Mouse (Mus musculus): ENCODE measurements at regions not wholly inside any gene's neighbourhood (a gene's known extent, or its start where the extent isn't known, plus 50 kb on each side); places are given as distances from the start of the nearest gene placed in this dataset.

DNA sequence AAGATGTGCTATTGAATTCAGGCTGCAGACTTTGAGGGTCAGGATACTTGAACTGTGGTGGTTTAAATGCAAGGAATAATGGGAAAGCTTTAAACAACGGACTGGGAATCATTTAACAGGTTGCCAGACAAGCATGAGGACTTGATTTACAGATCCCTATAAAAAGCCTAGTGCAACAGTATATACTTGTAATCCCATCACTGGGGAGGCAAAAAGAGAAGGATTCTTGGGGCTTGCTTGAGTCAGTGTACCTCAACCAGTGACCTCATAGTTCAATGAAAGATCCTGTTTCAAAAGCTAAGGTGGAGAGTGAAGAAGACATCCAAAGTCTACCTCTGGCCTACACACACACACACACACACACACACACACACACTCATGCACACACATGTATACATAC lies 99.8 kb downstream of the Lrrn1 start:
- Histone ChIP-seq H3K4me2 (no peak overlapping the region), H3K27me3 (no peaks in the 10 kb centered on the region), H3K9me3 (replicated peaks) (no peaks in the 10 kb centered on the region), H3K4me3 (replicated peaks) (no peak overlapping the region), H3K9ac (no peak overlapping the region), H3K4me1 (no peaks in the 10 kb centered on the region), H3K27ac (no peak overlapping the region), H3K36me3 (no peaks in the 10 kb centered on the region)
- ATAC-seq (replicated peaks; ENCODE audit: low FRiP score) = peak; percentile 79
- WGBS = 18% methylated on average over 1 of the region's 1 CpGs

DNA sequence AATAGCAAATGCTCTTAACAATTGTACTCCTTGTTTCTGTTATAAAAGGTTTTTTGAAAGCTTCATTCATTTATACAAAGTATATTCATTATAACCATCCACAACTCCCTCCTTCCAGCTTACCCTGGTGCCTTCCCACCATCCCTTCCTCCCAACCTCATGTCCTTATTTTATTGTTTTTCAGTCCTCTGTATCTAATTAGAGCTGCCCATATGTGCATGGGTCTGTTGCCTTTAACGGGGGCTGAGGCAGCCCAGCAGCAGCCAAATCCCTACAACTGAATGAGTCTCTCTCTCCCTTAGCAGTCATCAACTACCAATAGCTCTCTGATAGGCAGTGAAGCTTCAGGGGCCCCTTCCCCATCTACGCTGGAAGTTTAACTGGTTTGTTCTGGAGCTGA lies 116.2 kb downstream of the Lrrn1 start:
- Histone ChIP-seq H3K4me3 (replicated peaks) (no peak overlapping the region), H3K4me2 (no peak overlapping the region), H3K9me3 (replicated peaks) (no peaks in the 10 kb centered on the region), H3K4me1 (no peaks in the 10 kb centered on the region), H3K27ac (no peak overlapping the region), H3K9ac (no peak overlapping the region), H3K27me3 (no peaks in the 10 kb centered on the region), H3K36me3 (no peaks in the 10 kb centered on the region)
- no peak for ATAC-seq (replicated peaks; ENCODE audit: low FRiP score)
- WGBS = 82% methylated on average over 2 of the region's 2 CpGs

GRCm38 (mm10) chr6:107653840-107654523 lies 124.4 kb downstream of the Lrrn1 start:
- Histone ChIP-seq H3K27ac (no peak overlapping the region), H3K36me3 (no peaks in the 10 kb centered on the region), H3K4me2 (no peak overlapping the region), H3K27me3 (no peaks in the 10 kb centered on the region), H3K9me3 (replicated peaks) (no peaks in the 10 kb centered on the region), H3K4me1 (no peaks in the 10 kb centered on the region), H3K4me3 (replicated peaks) (no peak overlapping the region), H3K9ac (no peak overlapping the region)
- ATAC-seq (replicated peaks; ENCODE audit: low FRiP score) = no peak

DNA sequence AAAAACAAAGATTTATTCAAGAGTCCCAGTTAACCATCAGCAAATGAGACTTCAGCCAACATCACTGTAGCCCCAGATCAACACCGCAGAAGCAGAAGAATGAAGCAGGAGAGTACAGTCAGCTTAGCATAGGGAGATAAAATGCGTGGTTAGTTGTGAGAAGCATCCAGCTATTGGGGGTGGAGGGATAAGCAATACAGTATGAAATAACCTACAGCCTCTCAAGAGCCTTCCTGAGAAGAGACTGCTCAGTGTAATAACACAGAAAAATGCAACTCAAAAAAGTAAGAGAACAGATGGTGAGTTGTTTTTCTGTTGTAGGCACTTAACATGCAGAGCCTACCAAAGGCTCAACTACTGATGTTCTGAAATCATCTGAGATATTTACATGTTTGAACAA lies 128.2 kb downstream of the Lrrn1 start:
- no peaks in the 10 kb centered on the region for H3K27me3 ChIP-seq
- no peak for ATAC-seq (replicated peaks; ENCODE audit: low FRiP score)
- H3K9ac ChIP-seq = no peak overlapping the region
- 91% methylated on average over 2 of the region's 2 CpGs for WGBS
- H3K36me3 ChIP-seq = no peaks in the 10 kb centered on the region
- H3K9me3 ChIP-seq (replicated peaks) = no peaks in the 10 kb centered on the region
- H3K4me3 ChIP-seq (replicated peaks) = no peak overlapping the region
- H3K4me1 ChIP-seq = no peaks in the 10 kb centered on the region
- H3K4me2 ChIP-seq = no peak overlapping the region
- H3K27ac ChIP-seq = no peak overlapping the region

DNA sequence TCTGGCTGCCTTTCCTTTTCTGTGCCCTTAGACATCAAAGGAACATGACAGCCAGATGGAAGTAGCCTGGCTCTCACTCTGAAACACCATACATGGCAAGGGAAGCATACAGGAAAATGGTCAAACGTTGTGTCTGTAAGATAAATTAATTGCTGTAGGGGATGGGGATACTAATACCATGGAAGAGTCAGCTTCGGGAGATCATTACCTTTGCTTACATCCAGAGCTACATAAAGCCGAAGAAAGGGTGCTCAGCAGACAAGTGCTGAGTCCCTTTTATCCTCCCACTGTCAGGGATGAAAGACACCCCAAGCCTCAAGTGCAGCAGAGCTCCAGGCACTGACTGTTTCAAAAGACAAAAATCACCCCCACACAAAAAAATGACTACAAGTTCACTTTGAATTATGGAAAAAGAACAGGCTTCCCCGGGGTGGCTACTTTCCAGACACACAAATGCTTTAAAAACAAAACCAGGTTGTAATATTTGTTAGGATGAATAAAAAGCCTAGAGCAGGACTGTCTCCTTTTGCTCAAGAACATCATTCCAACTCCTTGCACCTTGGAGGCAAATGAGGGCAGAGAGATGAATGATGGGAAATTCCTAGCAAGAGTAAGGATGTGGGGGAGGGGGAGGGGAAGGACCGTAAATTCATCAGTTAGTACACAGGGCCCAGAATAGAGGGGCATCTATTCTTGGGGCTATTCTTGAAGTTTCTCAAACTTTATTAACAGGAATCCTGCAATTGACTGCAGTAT lies 131.6 kb downstream of the Lrrn1 start:
- Histone ChIP-seq H3K4me1 (no peaks in the 10 kb centered on the region), H3K36me3 (no peaks in the 10 kb centered on the region), H3K9me3 (replicated peaks) (no peaks in the 10 kb centered on the region), H3K4me3 (replicated peaks) (no peak overlapping the region), H3K27ac (no peak overlapping the region), H3K27me3 (no peaks in the 10 kb centered on the region), H3K4me2 (no peak overlapping the region), H3K9ac (no peak overlapping the region)
- WGBS = 55% methylated on average over 5 of the region's 5 CpGs
- ATAC-seq (replicated peaks; ENCODE audit: low FRiP score) = no peak

- Histone ChIP-seq H3K4me1 (no peaks in the 10 kb centered on the region), H3K36me3 (no peaks in the 10 kb centered on the region), H3K4me3 (replicated peaks) (no peak overlapping the region), H3K4me2 (no peak overlapping the region), H3K27ac (no peak overlapping the region), H3K9me3 (replicated peaks) (no peaks in the 10 kb centered on the region), H3K27me3 (no peaks in the 10 kb centered on the region), H3K9ac (no peak overlapping the region)
- 85% methylated on average over 4 of the region's 4 CpGs for WGBS
- no peak for ATAC-seq (replicated peaks; ENCODE audit: low FRiP score)
Measured at GRCm38 (mm10) chr6:107699298-107699697, 169.7 kb downstream of the Lrrn1 start.

GRCm38 (mm10) chr6:107708185-107708584 lies 178.6 kb downstream of the Lrrn1 start:
- peak; percentile 52; the same call in 1 of the 2 replicates for ATAC-seq (replicated peaks; ENCODE audit: low FRiP score)
- no peak overlapping the region for H3K4me3 ChIP-seq (replicated peaks)
- no peaks in the 10 kb centered on the region for H3K27me3 ChIP-seq
- no peaks in the 10 kb centered on the region for H3K9me3 ChIP-seq (replicated peaks)
- no peak overlapping the region for H3K9ac ChIP-seq
- H3K27ac ChIP-seq = no peak overlapping the region
- no peak overlapping the region for H3K4me2 ChIP-seq
- WGBS = 47% methylated on average over 2 of the region's 2 CpGs
- H3K36me3 ChIP-seq = no peaks in the 10 kb centered on the region
- no peaks in the 10 kb centered on the region for H3K4me1 ChIP-seq

DNA sequence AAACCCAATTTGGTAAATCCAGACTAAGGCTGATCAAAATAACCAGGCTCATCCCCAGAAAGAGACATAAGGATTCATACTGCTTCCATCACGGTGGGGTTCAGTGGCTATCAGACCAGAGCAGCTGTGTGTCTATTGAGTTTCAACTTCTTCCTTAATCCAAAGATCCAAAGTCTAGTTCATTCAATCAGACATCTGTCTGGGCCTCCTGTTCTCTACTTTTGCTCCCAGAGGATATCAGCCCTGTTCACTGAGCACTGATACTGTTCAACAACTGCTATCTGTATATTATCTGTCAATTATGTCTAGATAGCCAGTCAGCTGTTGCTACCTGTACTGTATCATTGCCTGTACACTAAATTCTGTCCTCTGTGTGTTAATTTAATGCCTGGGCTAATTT lies 179.0 kb downstream of the Lrrn1 start:
- ATAC-seq (replicated peaks; ENCODE audit: low FRiP score) = no peak

DNA sequence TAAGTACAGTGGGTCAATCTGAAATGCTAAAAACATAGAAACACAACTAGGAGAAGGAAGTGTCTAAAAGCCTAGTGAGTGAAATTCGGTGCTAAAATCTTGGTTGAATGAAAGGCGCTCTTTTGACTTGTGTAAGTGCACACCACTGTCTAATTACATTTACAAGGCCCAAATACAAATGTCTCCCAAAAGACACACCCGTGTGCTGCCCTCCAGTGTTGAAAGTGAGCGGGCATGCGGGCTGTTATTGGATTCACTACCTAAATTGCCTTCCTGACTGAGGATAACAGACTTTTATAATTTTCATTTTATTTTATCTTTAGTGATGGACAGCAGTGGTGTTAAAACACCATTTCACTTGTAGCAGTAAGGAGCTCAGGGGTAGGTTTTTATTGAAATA lies 180.8 kb downstream of the Lrrn1 start:
- no peak for ATAC-seq (replicated peaks; ENCODE audit: low FRiP score)
- Histone ChIP-seq H3K36me3 (no peaks in the 10 kb centered on the region), H3K27ac (no peak overlapping the region), H3K9me3 (replicated peaks) (no peaks in the 10 kb centered on the region), H3K9ac (no peak overlapping the region), H3K4me3 (replicated peaks) (no peak overlapping the region), H3K4me1 (no peaks in the 10 kb centered on the region), H3K27me3 (no peaks in the 10 kb centered on the region), H3K4me2 (no peak overlapping the region)
- WGBS = 81% methylated on average over 5 of the region's 5 CpGs

More for the DNA sequence above, 179.0 kb downstream of the Lrrn1 start:
- no peak overlapping the region for H3K4me3 ChIP-seq (replicated peaks)
- WGBS = 78% methylated on average over 1 of the region's 1 CpGs
- no peaks in the 10 kb centered on the region for H3K9me3 ChIP-seq (replicated peaks)
- H3K4me2 ChIP-seq = no peak overlapping the region
- H3K4me1 ChIP-seq = no peaks in the 10 kb centered on the region
- no peak overlapping the region for H3K27ac ChIP-seq
- H3K27me3 ChIP-seq = no peaks in the 10 kb centered on the region
- no peaks in the 10 kb centered on the region for H3K36me3 ChIP-seq
- no peak overlapping the region for H3K9ac ChIP-seq

- ATAC-seq (replicated peaks; ENCODE audit: low FRiP score) = no peak
- 52% methylated on average over 22 of the region's 22 CpGs for whole genome bisulfite sequencing
- Histone ChIP-seq H3K36me3 (no peaks in the 10 kb centered on the region), H3K4me2 (no peak overlapping the region), H3K27me3 (no peaks in the 10 kb centered on the region), H3K4me3 (replicated peaks) (no peak overlapping the region), H3K27ac (no peak overlapping the region), H3K9me3 (replicated peaks) (no peaks in the 10 kb centered on the region), H3K9ac (no peak overlapping the region), H3K4me1 (no peaks in the 10 kb centered on the region)
Measured at GRCm38 (mm10) chr6:107711181-107712087, 181.9 kb downstream of the Lrrn1 start.

GRCm38 (mm10) chr6:107713051-107713450 lies 183.5 kb downstream of the Lrrn1 start:
- Histone ChIP-seq H3K4me3 (replicated peaks) (no peak overlapping the region), H3K36me3 (no peaks in the 10 kb centered on the region), H3K9me3 (replicated peaks) (no peaks in the 10 kb centered on the region), H3K27ac (no peak overlapping the region), H3K4me2 (no peak overlapping the region), H3K27me3 (no peaks in the 10 kb centered on the region), H3K4me1 (no peaks in the 10 kb centered on the region), H3K9ac (no peak overlapping the region)
- no peak for ATAC-seq (replicated peaks; ENCODE audit: low FRiP score)
- 28% methylated on average over 5 of the region's 6 CpGs for WGBS

DNA sequence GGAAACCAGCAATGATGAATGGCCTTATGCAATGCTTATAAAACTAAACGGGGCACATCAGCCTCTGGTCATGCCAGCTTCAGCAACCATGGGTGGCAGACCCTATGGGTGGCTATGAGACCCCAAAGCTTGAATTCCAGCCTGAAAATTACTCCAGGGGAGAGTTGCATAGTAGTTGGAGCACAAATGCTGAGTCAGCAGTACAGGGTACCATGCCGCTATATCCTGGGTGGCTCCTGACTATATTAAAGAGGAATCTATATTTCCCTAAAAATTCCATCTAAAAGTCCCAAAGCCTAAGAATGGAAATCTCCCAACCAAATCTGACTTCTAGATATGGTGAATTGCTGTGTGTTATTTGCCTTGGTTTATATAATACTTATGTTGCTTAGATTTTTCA lies 187.6 kb downstream of the Lrrn1 start:
- Histone ChIP-seq H3K27ac (no peak overlapping the region), H3K9me3 (replicated peaks) (no peaks in the 10 kb centered on the region), H3K4me2 (no peak overlapping the region), H3K9ac (no peak overlapping the region), H3K4me3 (replicated peaks) (no peak overlapping the region), H3K27me3 (no peaks in the 10 kb centered on the region), H3K36me3 (no peaks in the 10 kb centered on the region), H3K4me1 (no peaks in the 10 kb centered on the region)
- 95% methylated on average over 2 of the region's 2 CpGs for whole genome bisulfite sequencing
- ATAC-seq (replicated peaks; ENCODE audit: low FRiP score) = no peak
